Mouse (Mus musculus) splenic B cell, adult 2 months (primary cell): ENCODE measurements around the gene Wdr54.
A peak's percentile ranks its signal among the peaks of the same experiment; 100 is the strongest.
"Not testable (repeated sequence)": the region's sequence is repeated elsewhere in the genome, so short reads cannot be mapped to it uniquely, and the experiment has no call there.

Source experiments
- DNase-seq: peaks from one replicate; pipeline ENCODE4 v3.0.0-alpha.2; 2011; ENCODE audit warnings: low read depth, low spot score
- H3K27me3 ChIP-seq: 2 replicates; pipeline ENCODE4 v1.6.1; 2012; ENCODE audit warnings: mild to moderate bottlenecking, low read length, moderate library complexity, mixed read lengths; ENCODE audit not compliant: control insufficient read depth, poor library complexity, insufficient read depth, severe bottlenecking
- H3K36me3 ChIP-seq: 2 replicates; pipeline ENCODE4 v1.6.1; 2012; ENCODE audit warnings: mild to moderate bottlenecking, low read length, moderate library complexity, mixed read lengths; ENCODE audit not compliant: control insufficient read depth, poor library complexity, insufficient read depth, severe bottlenecking

The Wdr54 gene

DNA sequence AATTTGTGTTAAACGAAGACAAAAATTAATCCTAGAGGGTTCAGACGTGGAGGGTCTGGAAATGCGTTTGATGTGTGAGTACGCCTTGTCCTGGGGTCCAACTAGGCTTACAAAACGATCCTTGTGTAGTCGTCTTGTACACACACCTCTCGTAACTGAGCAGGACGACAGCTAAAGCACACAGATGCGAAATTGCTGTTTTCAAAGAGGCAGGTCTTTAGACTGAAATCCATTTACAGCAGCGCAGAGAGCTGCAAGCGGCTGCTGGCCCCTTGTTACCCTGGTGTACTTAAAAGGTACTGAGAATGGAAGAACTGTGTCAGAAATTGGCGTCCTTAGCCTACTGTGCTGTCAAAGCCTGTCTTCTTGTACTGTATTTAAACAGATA lies 10.0 kb upstream of the Wdr54 start:
- peak; percentile 49 for DNase-seq
- no peaks in the 10 kb centered on the region for H3K36me3 ChIP-seq
- H3K27me3 ChIP-seq, result 0 out of 2 replicates have a peak, but pooled peaks cover 4% of the 10 kb centered on the region

- Histone ChIP-seq H3K27me3 (0 out of 2 replicates have a peak, but pooled peaks cover 6% of the 10 kb centered on the region), H3K36me3 (no peaks in the 10 kb centered on the region)
- DNase-seq, result peak; percentile 96
These were observed 9.5 kb upstream of the Wdr54 start, which contains the start of gene Dctn1 for GRCm38 (mm10) chr6:83165607-83166242. Dctn1 (plus strand) TSS chr6:83165920.

- H3K27me3 ChIP-seq, result 0 out of 2 replicates have a peak, but pooled peaks cover 6% of the 10 kb centered on the region
- no peak for DNase-seq
- no peaks in the 10 kb centered on the region for H3K36me3 ChIP-seq
These were observed 8.9 kb upstream of the Wdr54 start for GRCm38 (mm10) chr6:83165026-83165606.

GRCm38 (mm10) chr6:83162701-83163100 lies 6.5 kb upstream of the Wdr54 start:
- H3K36me3 ChIP-seq, result no peaks in the 10 kb centered on the region
- peak; percentile 72 for DNase-seq
- H3K27me3 ChIP-seq, result 0 out of 2 replicates have a peak, but pooled peaks cover 6% of the 10 kb centered on the region

GRCm38 (mm10) chr6:83161921-83162641 lies 5.9 kb upstream of the Wdr54 start:
- H3K36me3 ChIP-seq, result no peaks in the 10 kb centered on the region
- 0 out of 2 replicates have a peak, but pooled peaks cover 6% of the 10 kb centered on the region for H3K27me3 ChIP-seq
- no peak for DNase-seq

GRCm38 (mm10) chr6:83161442-83161841 lies 5.2 kb upstream of the Wdr54 start:
- no peak for DNase-seq
- Histone ChIP-seq H3K36me3 (no peaks in the 10 kb centered on the region), H3K27me3 (0 out of 2 replicates have a peak, but pooled peaks cover 6% of the 10 kb centered on the region)

DNA sequence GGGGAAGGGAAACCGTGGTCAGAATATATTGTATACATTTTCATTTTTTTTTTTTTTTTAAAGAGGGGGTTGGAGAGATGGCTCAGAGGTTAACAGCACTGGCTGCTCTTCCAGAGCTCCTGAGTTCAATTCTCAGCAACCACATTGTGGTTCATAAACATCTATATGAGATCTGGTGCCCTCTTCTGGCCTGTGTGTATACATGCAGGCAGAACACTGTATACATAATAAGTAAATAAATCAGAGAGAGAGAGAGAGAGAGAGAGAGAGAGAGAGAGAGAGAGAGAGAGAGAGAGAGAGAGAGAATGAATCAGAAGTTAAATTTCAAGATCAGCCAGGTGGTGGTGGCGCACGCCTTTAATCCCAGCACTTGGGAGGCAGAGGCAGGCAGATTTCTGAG lies 3.3 kb upstream of the Wdr54 start:
- peak; percentile 79 for DNase-seq
- not testable (repeated sequence) for H3K27me3 ChIP-seq, H3K36me3 ChIP-seq

DNA sequence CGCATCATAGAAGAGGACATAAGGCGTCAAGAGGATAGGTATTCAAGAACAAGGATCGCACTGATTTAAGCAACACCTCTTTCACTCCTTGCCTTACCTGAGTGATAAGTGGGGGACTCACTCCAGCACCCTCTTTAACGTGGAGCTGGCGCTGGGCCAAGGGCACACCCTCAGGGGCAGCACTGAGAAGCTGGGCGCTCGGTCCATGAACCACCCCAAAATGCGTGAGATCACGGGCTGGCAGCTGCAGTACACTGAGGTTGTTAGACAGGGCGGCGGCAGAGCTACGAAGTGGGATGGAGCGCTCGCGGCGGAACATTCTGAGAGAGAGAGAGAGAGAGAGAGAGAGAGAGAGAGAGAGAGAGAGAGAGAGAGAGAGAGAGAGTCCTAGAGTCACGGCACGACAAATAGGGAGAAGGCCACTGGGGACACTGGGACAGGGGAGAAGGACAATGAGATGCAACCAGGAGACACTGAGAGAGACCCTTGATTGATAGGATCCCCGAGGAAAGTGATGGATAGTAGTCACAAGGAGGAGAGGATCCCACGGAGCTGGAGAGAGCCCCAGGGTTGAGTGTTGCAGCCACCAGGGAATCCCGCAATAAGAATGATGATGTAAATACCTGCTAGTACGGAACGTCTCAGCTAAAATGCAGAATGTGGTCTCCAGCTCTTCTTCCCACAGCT lies 502 bp downstream of the Wdr54 start:
- no peaks in the 10 kb centered on the region for H3K27me3 ChIP-seq
- DNase-seq, result peak; percentile 23
- H3K36me3 ChIP-seq, result no peaks in the 10 kb centered on the region

GRCm38 (mm10) chr6:83153485-83153884 lies 2.7 kb downstream of the Wdr54 start:
- H3K27me3 ChIP-seq, result no peaks in the 10 kb centered on the region
- no peaks in the 10 kb centered on the region for H3K36me3 ChIP-seq
- DNase-seq, result no peak

DNA sequence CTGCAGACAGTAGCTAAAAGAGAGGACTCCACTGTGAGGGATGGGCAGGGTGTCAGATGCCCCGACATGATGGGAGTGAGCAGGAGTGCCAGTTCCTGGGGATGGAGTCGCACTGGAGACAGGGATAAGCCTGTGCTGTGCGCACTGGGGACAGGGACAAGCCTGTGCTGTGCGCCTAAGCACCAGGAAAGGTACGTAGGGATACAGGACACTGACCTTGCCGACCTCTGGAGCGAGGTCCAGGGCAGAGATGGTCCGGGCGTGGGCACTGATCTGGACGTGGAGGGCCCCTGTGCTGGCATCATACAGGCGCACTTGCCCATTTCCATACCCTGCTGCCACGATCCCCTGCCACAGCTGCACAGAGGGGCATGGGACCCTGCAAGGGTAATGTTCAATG lies 3.2 kb downstream of the Wdr54 start:
- no peaks in the 10 kb centered on the region for H3K36me3 ChIP-seq
- DNase-seq, result no peak
- no peaks in the 10 kb centered on the region for H3K27me3 ChIP-seq

- Histone ChIP-seq H3K36me3 (no peaks in the 10 kb centered on the region), H3K27me3 (no peaks in the 10 kb centered on the region)
- no peak for DNase-seq
These were observed 4.5 kb downstream of the Wdr54 start for GRCm38 (mm10) chr6:83151721-83152120.

- no peak for DNase-seq
- no peaks in the 10 kb centered on the region for H3K27me3 ChIP-seq
These were observed 8.9 kb downstream of the Wdr54 start for GRCm38 (mm10) chr6:83147280-83147679.

DNA sequence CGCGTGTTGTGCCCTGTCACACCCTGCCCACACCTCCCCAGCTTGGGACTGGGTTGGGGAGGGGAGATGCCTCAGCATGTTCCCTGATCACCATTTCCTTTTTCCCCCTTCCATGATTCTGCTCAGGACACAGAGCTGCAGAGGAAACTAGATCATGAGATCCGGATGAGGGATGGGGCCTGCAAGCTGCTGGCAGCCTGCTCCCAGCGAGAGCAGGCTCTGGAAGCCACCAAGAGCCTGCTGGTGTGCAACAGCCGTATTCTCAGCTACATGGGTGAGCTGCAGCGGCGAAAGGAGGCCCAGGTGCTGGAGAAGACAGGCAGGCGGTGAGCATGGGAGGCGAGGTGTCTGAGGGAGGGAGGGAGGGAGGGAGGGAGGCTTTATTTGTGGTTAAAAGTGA lies 10.4 kb downstream of the Wdr54 start:
- Histone ChIP-seq H3K36me3 (no peaks in the 10 kb centered on the region), H3K27me3 (no peaks in the 10 kb centered on the region)
- no peak for DNase-seq

More at GRCm38 (mm10) chr6:83147280-83147679, 8.9 kb downstream of the Wdr54 start:
- no peaks in the 10 kb centered on the region for H3K36me3 ChIP-seq

DNA sequence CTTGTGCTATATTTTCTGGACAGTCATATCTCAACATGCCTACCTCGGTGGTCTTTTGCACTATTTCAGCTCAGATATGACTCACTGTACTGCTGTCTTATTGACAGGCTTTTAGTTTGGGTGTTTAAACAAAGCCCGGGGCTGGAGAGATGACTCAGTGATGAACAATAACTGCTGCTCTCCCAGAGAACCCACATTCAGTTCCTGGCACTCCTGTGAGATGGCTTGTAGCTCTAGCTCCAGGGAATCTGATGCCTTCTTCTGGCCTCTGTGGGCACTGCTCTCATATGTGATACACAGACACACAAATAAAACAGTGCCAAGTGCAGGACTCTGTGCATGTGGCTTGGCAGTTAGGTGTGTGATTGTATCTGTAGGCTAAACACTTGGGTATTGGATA lies 11.0 kb downstream of the Wdr54 start:
- H3K27me3 ChIP-seq, result no peaks in the 10 kb centered on the region
- DNase-seq, result no peak
- no peaks in the 10 kb centered on the region for H3K36me3 ChIP-seq

DNA sequence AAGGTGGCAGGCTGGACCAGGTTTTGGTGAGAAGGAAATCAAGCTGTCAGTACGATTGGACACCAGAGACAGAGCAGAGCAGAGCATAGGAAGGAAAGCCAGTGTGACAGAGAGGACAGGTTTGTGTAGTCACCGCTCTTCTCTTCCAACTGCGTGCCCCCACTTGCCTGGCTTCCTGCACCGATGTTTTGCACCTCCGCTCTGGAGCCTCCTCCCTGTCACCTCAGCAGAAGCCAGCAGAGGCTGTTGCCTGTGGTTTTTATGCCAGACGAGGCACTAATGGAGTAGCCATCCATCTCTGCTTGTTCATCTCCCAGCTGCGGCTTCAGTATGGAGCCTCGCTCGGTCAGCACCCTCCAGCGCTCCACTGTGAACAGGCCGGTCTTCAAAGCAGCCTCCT lies 13.3 kb downstream of the Wdr54 start:
- DNase-seq, result no peak
- no peaks in the 10 kb centered on the region for H3K36me3 ChIP-seq
- no peaks in the 10 kb centered on the region; the same call in 1 of the 2 replicates for H3K27me3 ChIP-seq
